Mouse (Mus musculus): Measurements from ENCODE around the gene Rora.

Rora gene

DNA sequence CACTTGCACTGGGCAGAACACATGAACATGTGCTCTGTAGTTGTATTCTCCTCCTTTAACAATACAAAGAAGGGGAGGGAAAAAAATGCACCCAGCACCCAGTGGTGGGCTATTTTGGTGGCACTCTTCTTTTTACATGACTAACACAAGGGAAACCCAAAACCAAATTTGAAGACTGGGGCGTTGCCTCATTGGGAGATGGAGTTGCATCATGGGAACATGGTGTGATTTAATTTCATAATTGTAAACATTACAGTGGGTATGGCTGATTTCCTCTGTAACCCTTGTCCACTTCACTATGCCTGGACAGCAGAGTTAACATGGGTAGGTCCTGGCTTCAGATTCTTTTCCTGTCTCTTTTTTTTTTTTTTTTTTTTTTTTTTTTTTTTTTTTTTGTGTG lies 634.5 kb downstream of the Rora start:
- in situ Hi-C loops (cut with MboI, MseI): loop anchor here (5.0 kb wide), 1 partner anchor 326 kb away; no protein-coding TSS in a partner anchor

DNA sequence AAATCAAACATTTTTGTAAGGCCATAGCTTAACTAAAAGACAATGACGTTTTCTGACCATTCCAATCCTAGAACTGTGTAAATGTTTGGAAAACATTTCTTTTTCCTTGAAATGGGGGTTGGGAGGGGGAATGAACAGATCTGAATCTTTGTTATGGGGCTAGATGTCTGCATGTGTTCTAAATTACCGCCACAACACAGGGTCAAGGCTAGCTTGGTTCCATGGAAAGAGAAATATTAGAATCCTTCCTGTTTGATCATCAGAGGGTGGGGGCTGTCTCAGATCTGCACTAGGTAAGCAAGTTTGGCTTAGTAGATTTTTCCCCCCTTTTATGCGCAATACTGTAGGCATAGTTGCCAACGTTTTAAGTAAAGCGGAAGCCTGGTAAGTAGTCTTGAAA lies 635.0 kb downstream of the Rora start:
- in situ Hi-C loops (cut with MboI, MseI): loop anchor here (5.0 kb wide), 1 partner anchor 326 kb away; no protein-coding TSS in a partner anchor

DNA sequence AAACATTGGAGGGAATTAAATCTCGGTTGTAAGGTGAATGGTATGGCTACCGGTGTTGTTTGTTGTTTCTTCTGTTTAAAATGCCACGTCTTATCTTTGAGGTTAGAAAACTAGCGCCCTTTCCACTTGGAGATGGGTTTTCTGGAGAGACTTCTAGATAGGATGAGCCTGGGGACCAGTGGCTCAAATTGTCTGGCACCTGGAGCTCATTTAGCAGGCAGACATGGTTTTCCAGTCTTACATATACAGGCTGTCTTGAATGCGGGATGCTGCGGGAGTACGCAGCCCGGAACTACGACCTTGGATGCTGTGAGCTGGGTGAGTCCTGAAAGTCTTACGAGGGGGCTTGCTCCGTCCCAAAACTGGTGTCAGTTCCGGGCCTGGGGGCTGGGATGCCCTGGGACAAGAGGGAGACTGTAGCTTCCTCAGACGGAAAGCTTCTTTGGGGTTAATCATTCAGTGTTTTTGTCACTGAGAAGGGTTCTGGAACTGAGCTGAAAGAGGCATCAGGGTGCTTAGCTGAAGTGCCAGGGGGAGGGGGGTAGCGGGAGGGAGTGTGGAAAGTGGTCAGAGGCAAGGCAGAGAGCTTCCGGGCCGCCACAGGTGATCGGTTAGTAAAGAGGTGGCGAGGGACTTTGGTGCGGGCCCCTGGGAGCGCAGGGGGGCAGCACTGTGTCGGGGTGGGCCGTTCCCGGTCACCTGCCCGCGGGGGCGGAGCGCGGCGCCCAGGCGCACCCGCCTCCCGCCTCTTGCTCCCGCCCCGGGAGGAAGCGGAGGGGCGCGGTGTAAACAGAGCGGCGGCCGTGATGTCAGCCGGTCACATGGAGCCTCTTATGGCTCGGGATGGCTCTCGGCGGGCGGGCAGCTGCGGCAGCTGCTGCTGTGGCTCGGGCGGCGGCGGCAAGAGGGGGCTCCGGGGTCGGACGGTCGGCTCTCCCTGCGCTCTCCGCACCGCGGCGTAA lies 635.8 kb downstream of the Rora start:
- in situ Hi-C loops (cut with MboI, MseI): loop anchor here (5.0 to 10.0 kb wide), 4 partner anchors 122 to 327 kb away; no protein-coding TSS in a partner anchor

DNA sequence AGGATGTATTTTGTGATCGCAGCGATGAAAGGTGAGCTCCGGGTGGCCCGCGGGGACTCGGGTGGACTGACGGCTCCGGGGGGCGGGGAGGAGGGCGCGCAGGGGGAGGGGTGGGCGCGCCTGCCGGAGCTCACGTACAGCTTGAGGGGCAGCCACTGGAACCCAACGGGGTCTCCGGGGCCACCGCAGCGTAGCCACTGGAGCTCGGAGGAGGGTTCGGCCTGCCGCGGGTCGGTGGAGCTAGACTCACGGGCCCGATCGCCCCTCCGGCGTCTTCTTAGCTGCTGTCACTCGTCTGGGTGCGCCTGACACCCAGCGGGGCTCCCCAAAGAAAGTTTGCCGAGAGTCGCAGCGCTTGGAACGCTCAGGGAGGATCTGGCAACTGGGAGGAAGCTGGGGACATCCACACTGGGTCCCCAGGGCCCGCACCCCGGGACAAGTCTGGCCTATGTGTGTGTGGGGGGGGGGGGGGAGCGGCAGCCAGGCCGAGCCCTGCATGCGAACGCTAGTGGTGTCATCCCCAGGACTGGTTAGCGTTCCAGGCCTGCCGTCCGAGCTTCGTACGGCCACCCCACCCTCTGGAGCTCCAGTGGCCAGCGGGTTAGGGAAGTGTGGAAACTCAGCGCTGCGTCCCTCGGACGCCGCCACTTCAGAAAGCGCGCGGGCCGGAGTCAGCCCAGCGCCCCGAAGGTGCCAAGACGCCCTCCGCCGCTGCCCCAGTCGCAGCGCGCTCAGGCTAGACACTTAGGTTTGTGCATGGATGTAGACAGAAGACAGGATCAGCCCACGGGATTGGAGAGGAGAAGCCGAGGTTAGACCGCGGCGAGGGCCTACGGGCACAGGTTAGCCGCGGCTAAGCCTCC lies 636.7 kb downstream of the Rora start:
- in situ Hi-C loops (cut with MboI, MseI): loop anchor here (5.0 to 10.0 kb wide), 3 partner anchors 123 to 258 kb away; no protein-coding TSS in a partner anchor

DNA sequence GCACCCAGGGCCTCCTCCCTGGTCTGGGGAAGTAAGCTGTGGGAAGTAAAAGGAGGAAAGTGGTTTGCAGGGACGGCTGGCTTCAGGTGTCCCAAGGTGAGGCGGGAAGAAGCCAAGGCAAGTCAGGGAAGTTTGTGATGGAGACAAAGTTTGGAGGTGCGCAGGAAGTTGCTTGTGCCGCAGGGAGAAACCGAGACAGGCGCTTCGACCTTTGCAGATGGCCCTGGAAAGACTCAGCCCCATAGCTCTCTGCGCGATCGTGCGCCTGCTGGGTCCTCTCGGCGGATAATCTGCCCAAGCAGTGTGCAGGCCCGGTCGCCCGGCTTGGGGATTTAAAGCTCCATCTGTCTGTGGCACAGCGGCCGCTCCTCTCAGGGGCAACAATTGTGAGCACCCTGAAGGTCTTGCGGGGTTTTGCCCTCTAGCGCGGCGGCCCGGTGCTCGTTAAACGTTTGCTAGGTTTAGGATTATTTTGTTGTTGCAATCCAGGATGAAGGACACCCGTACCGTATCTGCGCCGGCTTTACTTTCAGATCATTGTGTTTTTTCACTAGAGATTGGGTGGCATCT lies 637.4 kb downstream of the Rora start:
- in situ Hi-C loops (cut with MboI, MseI): loop anchor here (5.0 to 10.0 kb wide), 3 partner anchors 124 to 259 kb away; no protein-coding TSS in a partner anchor

DNA sequence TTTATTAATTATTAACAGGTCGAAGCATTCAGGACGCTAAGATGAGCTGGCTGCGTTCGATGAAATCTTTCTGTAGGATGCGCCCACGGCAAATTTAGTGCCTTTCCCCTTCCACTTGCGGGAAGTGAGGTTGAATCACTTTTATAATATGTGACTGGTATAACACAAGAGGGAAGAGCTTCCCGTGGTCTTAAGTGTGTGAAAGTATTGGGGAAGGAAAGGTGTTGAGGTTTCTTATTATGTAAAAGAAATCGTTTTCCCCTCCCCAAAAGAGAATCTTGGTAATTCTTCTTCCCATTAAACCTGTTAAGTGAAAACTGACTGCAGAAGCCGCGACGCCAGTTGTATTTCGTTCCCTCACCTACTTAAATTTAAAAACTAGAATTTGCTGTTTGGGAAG lies 637.9 kb downstream of the Rora start:
- in situ Hi-C loops (cut with MboI, MseI): loop anchor here (5.0 to 10.0 kb wide), 3 partner anchors 124 to 259 kb away; no protein-coding TSS in a partner anchor

DNA sequence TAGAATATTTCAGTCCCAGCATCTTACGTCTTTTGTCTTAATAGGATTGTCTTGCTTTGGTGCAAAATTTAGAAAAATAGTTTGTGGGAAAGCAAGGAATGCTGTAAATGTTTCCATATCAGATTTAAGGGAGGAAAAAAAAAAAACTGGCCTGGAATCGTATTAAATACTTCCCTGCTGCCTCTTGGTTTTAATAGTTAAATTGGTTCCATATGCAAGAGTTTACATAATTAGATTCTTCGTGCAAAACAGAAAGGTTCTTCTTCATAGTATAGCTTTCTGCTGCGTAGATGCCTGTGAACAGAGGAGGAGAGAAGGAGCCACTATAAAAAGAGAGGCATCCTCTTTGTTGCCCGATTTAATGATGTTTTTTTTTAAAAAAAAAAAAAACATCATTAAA lies 638.8 kb downstream of the Rora start:
- in situ Hi-C loops (cut with MboI, MseI): loop anchor here (5.0 to 10.0 kb wide), 3 partner anchors 125 to 260 kb away; no protein-coding TSS in a partner anchor

DNA sequence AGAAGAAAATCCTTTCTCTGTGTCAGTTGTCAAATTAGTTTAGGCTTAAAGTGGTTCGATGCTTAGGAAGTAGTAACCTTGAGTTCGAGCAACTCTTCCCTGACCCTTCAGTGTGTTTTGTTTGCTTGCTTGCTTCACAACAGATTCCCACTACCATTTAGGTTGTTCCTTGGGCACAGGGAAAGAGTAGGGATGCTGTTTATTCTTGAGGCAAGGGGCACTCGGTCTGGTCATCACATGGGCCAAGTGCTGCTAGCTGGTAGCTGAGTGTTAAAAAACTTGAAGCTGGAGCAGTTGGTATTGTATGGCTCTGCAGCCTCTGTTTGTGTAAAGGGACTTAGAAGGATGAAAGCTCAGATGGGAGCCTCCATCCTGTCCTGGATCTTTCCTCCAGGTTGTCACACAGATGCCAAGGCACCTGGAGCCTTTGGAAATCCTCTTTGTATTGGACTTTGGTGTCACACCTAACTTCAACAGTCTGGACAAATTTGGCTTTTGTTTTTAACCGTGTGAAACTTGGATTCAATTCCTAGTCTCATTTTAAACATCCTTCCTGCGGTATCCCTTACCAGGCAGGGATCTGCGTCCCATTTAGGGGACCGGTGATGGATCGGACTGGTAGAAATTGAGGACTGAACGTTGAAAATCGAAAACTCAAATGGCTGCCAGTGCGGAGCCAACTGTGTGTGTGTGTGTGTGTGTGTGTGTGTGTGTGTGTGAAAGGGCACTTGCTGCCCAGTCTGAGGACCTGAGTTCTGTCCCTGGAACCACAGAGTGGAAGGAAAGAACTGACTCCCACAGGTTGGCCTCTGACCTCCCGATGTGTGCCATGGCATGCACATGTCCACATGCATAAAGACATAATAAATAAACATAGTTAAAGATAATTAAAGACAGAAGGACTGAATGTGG lies 639.4 kb downstream of the Rora start:
- in situ Hi-C loops (cut with MboI, MseI): loop anchor here (5.0 to 10.0 kb wide), 3 partner anchors 126 to 261 kb away; no protein-coding TSS in a partner anchor

DNA sequence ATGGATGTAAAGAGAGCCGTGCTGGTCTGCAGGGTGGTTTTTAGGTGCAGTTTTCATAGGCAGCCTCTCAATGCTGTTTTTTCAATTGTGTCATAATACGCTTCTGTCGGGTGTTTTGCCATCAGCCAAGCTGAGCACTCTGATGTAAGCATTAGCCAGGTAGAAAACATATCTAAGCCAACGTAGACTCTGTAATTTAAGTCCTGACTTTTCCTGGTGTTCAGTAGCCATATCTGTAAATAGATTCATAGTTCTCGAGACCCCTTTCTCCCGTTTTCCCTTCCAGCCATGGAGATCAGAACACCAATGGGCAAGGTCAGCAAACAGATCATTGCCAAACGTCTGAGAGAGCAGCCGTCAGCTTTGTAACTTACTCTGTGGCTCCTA lies 640.1 kb downstream of the Rora start:
- in situ Hi-C loops (cut with MboI, MseI): loop anchor here (5.0 to 10.0 kb wide), 3 partner anchors 126 to 261 kb away; no protein-coding TSS in a partner anchor

DNA sequence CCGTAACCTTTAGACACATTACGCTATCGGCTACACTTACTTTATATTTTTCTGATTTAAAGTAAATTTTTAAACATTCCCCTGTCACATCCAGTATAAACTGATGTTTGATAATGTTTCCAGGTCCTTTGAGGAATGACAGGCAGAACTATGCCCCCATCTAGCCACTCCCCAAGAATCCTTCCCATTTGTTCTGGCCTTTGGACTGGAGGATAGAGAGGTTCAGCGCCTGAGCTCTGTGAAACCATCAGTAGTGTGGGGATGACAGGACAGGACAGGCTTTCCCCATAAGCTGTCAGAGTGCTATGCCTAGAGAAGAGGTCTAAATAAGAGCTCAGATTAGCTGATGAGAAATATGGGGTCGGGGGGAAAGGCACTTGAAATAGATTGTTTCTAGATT lies 640.8 kb downstream of the Rora start:
- in situ Hi-C loops (cut with MboI, MseI): loop anchor here (5.0 to 10.0 kb wide), 3 partner anchors 127 to 262 kb away; no protein-coding TSS in a partner anchor

DNA sequence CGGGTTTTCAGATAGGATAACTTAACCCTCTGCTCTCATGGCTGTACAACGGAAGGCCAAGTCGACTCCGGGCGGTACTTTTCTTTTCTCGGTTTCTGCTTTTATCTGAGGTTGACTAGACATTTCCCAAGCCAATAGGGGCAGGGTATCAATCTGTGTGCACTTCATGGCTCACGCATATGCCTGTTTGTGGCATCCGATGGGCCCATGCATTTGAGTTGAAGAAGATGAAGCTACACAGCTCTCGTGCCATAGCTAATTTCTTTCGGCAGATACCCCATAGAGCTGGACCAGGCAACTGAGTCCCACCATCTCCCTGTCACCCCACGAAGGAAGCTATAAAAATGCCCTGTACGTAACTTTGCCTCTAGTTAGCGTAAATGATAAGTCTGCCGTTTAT lies 641.3 kb downstream of the Rora start:
- in situ Hi-C loops (cut with MboI, MseI): loop anchor here (5.0 to 10.0 kb wide), 4 partner anchors 42 to 263 kb away; no protein-coding TSS in a partner anchor

DNA sequence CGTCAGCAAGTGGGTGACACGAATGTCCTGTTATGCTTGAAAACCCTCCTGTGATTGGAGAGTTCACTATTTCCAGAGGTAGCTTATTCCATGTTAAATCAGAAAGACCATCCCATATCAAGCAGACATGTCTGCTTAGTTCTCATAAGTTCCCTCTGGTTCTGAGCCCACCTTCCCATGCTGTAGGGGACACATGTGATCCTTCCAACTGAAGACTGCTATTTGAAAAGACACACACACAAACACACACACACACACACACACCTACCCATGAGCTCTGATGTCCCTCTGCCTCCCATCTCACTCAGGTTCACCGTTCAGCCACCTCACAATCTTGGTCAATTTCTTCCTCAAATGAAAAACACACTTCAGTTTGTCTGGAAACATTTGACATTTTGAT lies 642.2 kb downstream of the Rora start:
- in situ Hi-C loops (cut with MboI, MseI): loop anchor here (5.0 to 10.0 kb wide), 2 partner anchors 41 to 221 kb away; no protein-coding TSS in a partner anchor

DNA sequence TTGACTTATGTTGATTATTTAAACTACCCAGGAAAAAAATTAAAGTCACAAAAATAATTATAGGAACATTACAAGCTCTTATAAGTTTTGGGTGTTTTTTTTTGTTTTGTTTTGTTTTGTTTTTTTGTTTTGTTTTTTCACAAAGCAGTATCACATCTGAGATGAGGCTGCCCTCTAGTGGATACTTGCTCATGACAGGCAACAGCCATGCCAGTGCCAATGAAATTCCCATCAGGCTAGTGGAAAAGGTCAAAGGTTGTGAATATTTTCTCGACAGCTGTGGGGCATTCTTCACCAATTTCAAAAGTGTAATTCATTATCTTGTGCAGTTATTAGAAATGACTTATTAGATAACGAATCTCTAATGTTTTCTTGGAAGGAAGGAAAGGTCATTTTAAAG lies 642.8 kb downstream of the Rora start:
- in situ Hi-C loops (cut with MboI, MseI): loop anchor here (5.0 to 10.0 kb wide), 2 partner anchors 41 to 222 kb away; no protein-coding TSS in a partner anchor

DNA sequence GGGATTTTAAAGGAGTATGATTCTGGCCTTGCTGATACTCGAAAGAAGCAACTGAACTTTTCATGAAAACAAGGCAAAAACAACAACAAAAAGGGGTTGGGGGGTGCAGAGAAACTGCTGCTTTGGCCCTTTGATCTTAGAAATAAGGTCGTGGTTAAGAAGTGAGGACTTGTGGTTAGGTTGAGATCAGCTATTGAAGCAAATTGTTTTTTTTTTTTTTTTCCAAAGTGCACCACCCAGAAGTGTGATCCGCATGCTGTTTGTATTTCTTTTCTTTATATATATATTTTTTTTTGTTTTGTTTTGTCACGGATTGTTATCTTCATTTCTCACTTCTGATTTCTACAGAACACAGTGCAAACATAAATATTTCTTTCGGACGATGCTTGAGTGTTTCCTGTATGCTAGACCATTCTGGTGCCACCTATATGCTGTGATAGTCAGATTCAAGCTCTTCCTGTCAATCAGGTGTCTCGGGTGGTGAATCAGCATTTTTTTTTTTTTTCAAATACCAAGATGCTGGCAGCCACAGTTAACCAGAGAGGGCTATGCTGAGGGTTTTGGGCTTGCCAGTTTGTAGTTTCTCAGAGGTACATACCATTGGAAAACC lies 644.3 kb downstream of the Rora start:
- in situ Hi-C loops (cut with MboI, MseI): loop anchor here (5.0 to 10.0 kb wide), 2 partner anchors 39 to 223 kb away; no protein-coding TSS in a partner anchor

DNA sequence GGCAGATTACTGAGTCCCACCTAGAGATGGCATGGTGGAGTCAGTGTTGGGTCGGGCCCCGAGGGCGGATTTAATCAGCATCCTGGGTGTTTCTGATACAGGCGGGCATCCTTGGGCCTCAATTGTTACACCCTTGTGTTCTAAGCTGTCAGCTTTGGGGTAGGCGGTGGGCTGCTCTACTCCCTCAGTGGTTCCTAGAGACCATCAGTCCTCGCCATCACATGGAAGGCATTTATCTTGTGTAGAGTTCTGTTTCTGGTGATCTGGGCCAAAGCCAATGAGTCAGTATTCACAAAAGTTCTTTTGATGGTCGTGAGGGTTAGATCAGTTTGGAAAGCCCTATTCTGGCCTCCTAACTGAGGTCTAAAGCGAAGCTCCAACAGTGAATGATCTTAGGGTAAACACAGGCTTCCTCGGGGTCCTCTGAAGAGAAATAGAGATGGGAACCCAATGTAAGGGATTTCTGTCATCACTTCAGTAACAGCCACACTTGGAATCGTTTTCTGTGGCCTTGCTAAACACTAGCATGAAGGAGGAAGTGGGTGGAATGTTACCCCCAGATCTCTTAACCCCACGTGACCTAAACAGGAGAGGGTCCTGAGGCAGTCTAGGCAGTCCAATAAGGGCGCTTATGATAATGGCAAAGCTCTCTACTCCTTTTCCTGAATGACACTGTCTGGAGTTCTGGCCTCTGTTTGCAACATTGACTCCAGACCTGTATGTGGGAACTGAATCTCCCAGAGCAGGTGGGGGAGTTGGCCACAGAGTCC lies 645.2 kb downstream of the Rora start:
- in situ Hi-C loops (cut with MboI, MseI): loop anchor here (5.0 to 10.0 kb wide), 2 partner anchors 39 to 224 kb away; no protein-coding TSS in a partner anchor

DNA sequence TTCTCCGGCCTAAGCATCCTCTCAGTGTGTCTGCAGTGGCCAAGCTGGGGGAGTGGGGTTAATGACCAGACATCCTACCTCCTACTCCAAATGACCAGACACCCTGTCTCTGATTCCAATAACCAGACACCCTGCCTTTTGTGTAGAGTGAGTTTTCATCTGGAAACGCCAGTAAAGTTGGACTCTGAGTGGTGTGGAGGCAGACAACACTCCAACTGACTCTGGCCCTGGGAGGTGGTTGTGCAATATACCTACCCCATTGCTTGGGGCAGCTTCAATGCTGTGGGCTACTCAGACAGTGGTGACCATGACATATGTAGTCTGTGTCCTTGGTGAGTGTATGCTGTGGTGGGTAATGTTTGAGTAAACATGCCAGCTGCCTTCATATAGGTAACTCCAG lies 645.9 kb downstream of the Rora start:
- in situ Hi-C loops (cut with MboI, MseI): loop anchor here (5.0 to 10.0 kb wide), 2 partner anchors 38 to 225 kb away; no protein-coding TSS in a partner anchor

DNA sequence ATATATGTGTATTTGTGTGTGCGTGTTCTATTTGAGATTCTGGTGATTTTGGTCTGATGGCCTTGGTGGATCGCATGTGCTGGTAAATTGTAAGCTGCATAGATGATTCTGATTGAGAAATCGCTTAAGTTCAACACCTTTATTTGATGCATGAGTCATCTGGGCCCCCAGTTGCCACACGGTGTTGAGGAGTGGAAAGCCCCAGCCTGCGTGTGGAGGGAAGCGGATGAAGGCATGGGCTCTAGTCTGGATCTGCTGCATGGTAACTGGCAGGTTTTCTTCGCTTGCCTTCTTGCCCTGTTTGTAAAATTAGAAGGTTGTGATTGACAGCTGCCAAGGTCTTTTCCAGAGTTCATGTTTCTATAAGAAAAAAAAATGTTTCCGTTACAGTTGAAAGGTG lies 646.7 kb downstream of the Rora start:
- in situ Hi-C loops (cut with MboI, MseI): no loop called here

DNA sequence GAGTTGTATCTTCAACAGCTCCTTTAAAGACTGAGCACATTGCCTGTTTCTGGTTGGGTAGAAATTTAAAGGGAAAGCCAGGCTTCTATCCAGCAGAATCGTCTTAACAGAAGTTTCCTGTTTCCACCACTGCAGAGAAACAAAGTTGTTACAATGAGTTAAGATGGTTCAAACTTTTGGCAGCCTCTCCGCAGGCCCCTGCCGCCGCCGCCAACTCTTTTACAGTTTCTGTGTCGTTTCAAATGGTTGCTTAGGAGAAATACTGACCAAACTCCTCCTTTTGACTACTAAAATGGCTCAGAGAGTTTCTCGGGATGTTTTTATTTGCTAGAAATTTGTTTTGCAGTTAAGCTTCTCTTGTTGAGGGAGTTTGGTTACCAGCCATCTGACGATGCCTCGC lies 647.9 kb downstream of the Rora start:
- in situ Hi-C loops (cut with MboI, MseI): no loop called here

All from regulatory T cell (primary cell).